Mouse (Mus musculus) forebrain, embryonic 11.5 days (tissue): ENCODE measurements around the gene Mpnd. TPM values are rescaled to one million over a fixed set of nuclear protein-coding genes. Genes with fewer than 3 reads are reported as not detected.

Experiments used
- ATAC-seq: fragments of 200-750 bp; cut with Nextera tagmentation; replicated peaks from 2 replicates; pipeline ENCODE4 v1.8.0; 2017; ENCODE audit warnings: moderate TSS enrichment; ENCODE audit not compliant: low FRiP score
- DNase-seq: peaks from one replicate; pipeline ENCODE4 v3.0.0-alpha.2; 2017; ENCODE audit warnings: low spot score
- H3K27ac ChIP-seq: fragments of 300-500 bp; sonication (generic); 2 replicates; pipeline ENCODE4 v1.5.1; 2014; ENCODE audit warnings: low read depth, low read length
- H3K27me3 ChIP-seq: fragments of 300-500 bp; sonication (generic); 2 replicates; pipeline ENCODE4 v1.6.1; 2014; ENCODE audit warnings: mild to moderate bottlenecking, low read length, mixed read lengths; ENCODE audit not compliant: control insufficient read depth, insufficient read depth
- H3K36me3 ChIP-seq: fragments of 300-500 bp; sonication (generic); 2 replicates; pipeline ENCODE4 v1.6.1; 2014; ENCODE audit warnings: mild to moderate bottlenecking, low read length, moderate library complexity, mixed read lengths; ENCODE audit not compliant: control insufficient read depth, insufficient read depth
- H3K4me1 ChIP-seq: fragments of 300-500 bp; sonication (generic); replicated peaks from 2 replicates; pipeline ENCODE4 v1.6.1; 2014; ENCODE audit warnings: low read length, mixed read lengths; ENCODE audit not compliant: control insufficient read depth, insufficient read depth
- H3K4me2 ChIP-seq: fragments of 300-500 bp; sonication (generic); 2 replicates; pipeline ENCODE4 v1.6.1; 2014; ENCODE audit warnings: low read depth, mild to moderate bottlenecking, low read length, moderate library complexity, mixed read lengths; ENCODE audit not compliant: severe bottlenecking
- H3K4me3 ChIP-seq: fragments of 300-500 bp; sonication (generic); 2 replicates; pipeline ENCODE4 v1.5.1; 2014; ENCODE audit warnings: low read depth, low read length
- H3K9ac ChIP-seq: fragments of 300-500 bp; sonication (generic); 2 replicates; pipeline ENCODE4 v1.6.1; 2014; ENCODE audit warnings: low read length
- H3K9me3 ChIP-seq: fragments of 300-500 bp; sonication (generic); 2 replicates; pipeline ENCODE4 v1.6.1; 2016; ENCODE audit warnings: low read length, mixed read lengths; ENCODE audit not compliant: control insufficient read depth
- WGBS: fragments of 180-500 bp; shearing (Covaris S2); extraction: QIAGEN DNeasy Blood & Tissue Kit; methylation state at CpG from one replicate; pipeline ENCODE4 v1.1.7; 2014; 5-methylcytosine and 5-hydroxymethylcytosine counted together
- polyA plus RNA-seq: library from polyadenylated mRNA; unstranded; fragments of >200 nt; fragmentation: Nextera tagmentation; extraction: Ambion mirVana; gene quantifications from 2 replicates; pipeline ENCODE4 v1.2.1, GENCODE M21; 2014

Mpnd gene
- polyA plus RNA-seq, 1 experiment from 2014 or later: 164 TPM

DNA sequence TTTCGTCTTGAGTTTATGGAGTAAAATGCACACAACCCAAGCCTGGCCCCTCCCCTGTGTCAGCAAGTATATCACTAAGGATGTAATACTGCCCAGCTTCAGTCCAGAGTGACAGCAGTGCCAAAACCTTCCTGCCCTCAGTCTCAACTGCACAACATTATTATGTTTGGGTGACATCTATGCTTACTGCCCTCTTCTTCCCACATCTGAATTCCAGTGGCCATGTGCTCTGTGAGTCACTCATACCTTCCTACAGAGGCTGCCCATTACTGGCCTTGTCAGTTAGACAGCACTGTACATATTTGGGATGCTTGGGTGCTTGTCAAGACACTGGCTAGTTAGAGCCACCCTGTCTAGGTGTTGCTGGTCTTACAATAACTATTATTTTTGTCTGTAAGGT, 20.8 kb downstream of the Mpnd start:
- H3K27ac ChIP-seq: no peak overlapping the region
- WGBS: 81% methylated on average over 1 of the region's 1 CpGs
- H3K9me3 ChIP-seq: no peaks in the 10 kb centered on the region
- H3K27me3 ChIP-seq: no peaks in the 10 kb centered on the region
- H3K36me3 ChIP-seq: no peaks in the 10 kb centered on the region; the same call in 1 of the 2 replicates
- no peak overlapping the region for H3K4me2 ChIP-seq
- H3K4me3 ChIP-seq: no peak overlapping the region
- no peak for ATAC-seq
- H3K4me1 ChIP-seq: no peaks in the 10 kb centered on the region
- H3K9ac ChIP-seq: no peak overlapping the region
- no peak for DNase-seq

DNA sequence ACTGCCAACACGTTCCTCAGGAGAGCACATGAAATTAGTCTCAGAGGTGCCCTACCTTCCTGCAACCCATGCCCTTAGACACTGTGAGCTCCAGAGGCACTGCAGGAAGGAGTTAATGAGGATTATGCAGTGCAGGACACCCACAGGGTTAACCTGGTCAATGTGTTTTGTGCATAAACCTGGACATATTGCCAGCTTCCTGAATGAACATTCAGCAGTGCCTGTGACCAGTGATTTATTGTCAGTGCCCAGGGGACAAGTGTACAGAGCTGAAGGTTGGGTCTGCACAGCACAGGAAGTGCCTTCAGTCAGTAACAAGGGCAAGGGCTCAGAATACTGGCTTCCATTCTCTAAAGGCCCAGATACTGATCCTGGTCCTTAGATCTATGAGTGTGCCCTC, 21.4 kb downstream of the Mpnd start:
- ATAC-seq (no peak), DNase-seq (no peak)
- WGBS: 76% methylated on average over 1 of the region's 1 CpGs
- H3K9ac ChIP-seq: no peak overlapping the region
- no peak overlapping the region for H3K27ac ChIP-seq
- H3K36me3 ChIP-seq: no peaks in the 10 kb centered on the region; the same call in 1 of the 2 replicates
- no peaks in the 10 kb centered on the region for H3K27me3 ChIP-seq
- H3K4me1 ChIP-seq: no peaks in the 10 kb centered on the region
- H3K4me2 ChIP-seq: no peak overlapping the region
- no peaks in the 10 kb centered on the region for H3K9me3 ChIP-seq
- no peak overlapping the region for H3K4me3 ChIP-seq

DNA sequence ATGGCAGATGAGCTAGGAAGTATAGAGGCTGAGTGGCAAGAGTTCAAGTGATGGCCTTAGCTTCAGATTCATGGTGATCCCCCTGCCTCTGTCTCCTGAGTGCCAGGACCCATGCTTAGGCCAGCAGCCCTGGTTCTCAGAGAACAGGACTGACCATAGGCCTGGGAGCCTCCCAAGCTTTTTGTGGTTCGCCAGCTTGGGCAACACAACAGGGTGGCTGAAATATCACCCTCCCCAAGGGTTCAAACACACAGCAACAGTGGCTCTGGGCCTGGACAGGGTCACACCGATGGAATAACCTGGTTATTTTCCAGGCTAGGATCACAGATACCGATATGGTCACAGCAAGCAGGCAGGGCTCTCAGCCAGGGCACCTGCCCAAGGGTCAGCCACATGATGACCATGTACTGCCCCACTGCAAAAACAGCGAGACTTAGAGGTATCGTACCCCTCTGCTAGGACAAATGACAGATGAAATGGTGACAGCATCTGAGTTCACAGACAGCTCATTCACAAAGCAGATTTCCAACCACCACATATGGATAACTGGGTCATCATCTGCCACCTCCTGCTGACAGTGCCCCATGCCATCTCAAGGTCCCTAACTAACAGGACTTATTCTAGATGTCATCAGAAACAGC, 22.4 kb downstream of the Mpnd start:
- 93% methylated on average over 5 of the region's 5 CpGs for WGBS
- DNase-seq (no peak), ATAC-seq (no peak)
- Histone ChIP-seq H3K27me3 (no peaks in the 10 kb centered on the region), H3K4me1 (no peaks in the 10 kb centered on the region), H3K9me3 (no peaks in the 10 kb centered on the region), H3K4me2 (no peak overlapping the region), H3K36me3 (no peaks in the 10 kb centered on the region; the same call in 1 of the 2 replicates), H3K4me3 (no peak overlapping the region), H3K9ac (no peak overlapping the region), H3K27ac (no peak overlapping the region)

DNA sequence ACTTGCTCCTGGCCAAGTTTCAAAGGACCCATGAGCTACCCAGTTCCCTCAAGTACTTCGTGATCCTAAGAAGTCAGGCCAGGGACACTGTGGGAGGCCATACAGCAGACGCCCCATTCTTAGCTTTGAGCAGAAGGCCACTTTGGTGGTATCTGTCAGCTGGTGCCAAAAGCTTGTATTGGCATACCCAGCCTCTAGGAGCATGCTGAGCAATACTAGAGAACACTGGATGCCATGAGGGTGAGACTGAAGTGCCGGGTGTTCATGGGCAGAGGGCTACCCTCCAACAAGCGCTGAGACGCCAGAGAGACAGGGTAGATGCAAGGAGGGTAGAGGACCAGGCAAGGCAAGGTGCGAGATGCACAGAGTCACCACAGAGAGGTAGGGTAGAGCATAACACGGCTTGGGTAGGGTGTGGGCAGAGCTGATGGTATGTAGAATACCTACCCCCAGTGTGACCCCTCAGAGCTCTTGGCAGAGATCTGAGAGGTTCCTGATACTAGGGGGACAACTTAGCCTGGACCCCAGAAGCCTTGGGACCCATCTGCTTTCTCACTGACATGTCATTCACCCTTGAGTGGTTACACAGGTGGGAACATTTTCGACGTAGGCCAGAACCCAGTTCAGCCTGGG, 24.8 kb downstream of the Mpnd start:
- H3K4me3 ChIP-seq: no peak overlapping the region
- H3K4me1 ChIP-seq: peaks cover 3% of the 10 kb centered on the region
- 94% methylated on average over 9 of the region's 9 CpGs for WGBS
- no peaks in the 10 kb centered on the region for H3K9me3 ChIP-seq
- no peak overlapping the region for H3K27ac ChIP-seq
- H3K36me3 ChIP-seq: peaks cover 2% of the 10 kb centered on the region; the same call in 1 of the 2 replicates
- no peak overlapping the region for H3K4me2 ChIP-seq
- H3K9ac ChIP-seq: no peak overlapping the region
- ATAC-seq (no peak), DNase-seq (no peak)
- no peaks in the 10 kb centered on the region for H3K27me3 ChIP-seq

DNA sequence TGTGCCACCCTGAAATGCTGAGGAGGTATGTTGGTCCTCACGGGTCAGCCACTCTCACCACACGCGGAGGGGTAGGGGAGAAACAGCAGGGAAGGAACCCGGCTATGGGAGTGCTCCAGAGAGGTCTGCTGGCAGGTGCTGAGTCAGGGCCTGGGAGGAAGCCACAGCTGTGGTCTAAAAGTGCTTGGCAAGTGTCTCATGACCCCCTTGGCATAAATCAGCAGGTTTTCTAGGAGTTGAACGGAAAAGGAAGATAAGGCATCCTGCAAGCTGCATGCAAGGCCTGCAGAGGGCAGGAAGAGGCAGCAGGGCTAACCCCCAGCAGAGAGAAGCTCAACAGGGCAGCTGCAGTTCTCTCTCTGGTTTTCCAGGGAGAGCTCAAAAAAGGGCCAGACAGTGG, 25.4 kb downstream of the Mpnd start:
- H3K4me1 ChIP-seq: peaks cover 6% of the 10 kb centered on the region
- no peaks in the 10 kb centered on the region for H3K9me3 ChIP-seq
- WGBS: 81% methylated on average over 5 of the region's 5 CpGs
- no peak for DNase-seq
- H3K4me2 ChIP-seq: no peak overlapping the region
- H3K36me3 ChIP-seq: peaks cover 2% of the 10 kb centered on the region; the same call in 1 of the 2 replicates
- no peak overlapping the region for H3K4me3 ChIP-seq
- no peak for ATAC-seq
- no peak overlapping the region for H3K9ac ChIP-seq
- no peaks in the 10 kb centered on the region for H3K27me3 ChIP-seq
- no peak overlapping the region for H3K27ac ChIP-seq

DNA sequence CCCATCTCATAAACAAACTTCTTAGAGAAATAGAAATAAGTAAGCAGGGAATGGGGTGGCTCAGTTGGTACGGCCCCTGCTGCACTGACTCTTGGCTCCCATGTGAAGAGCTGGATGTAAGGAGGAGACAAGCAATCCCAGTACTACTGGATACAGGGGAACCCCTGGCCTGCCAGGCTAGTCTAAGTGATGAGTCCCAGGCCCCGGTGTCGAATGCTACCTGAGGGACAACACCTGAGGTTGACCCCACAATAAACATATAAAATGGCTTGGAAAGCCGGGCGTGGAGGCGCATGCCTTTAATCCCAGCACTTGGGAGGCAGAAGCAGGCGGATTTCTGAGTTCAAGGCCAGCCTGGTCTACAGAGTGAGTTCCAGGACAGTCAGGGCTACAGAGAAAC, 25.9 kb downstream of the Mpnd start:
- ATAC-seq: no peak
- Histone ChIP-seq H3K9ac (no peak overlapping the region), H3K36me3 (peaks cover 2% of the 10 kb centered on the region; the same call in 1 of the 2 replicates), H3K9me3 (no peaks in the 10 kb centered on the region), H3K27me3 (no peaks in the 10 kb centered on the region), H3K4me1 (peaks cover 6% of the 10 kb centered on the region), H3K27ac (no peak overlapping the region), H3K4me2 (no peak overlapping the region), H3K4me3 (no peak overlapping the region)
- DNase-seq: no peak
- WGBS: 88% methylated on average over 7 of the region's 7 CpGs

DNA sequence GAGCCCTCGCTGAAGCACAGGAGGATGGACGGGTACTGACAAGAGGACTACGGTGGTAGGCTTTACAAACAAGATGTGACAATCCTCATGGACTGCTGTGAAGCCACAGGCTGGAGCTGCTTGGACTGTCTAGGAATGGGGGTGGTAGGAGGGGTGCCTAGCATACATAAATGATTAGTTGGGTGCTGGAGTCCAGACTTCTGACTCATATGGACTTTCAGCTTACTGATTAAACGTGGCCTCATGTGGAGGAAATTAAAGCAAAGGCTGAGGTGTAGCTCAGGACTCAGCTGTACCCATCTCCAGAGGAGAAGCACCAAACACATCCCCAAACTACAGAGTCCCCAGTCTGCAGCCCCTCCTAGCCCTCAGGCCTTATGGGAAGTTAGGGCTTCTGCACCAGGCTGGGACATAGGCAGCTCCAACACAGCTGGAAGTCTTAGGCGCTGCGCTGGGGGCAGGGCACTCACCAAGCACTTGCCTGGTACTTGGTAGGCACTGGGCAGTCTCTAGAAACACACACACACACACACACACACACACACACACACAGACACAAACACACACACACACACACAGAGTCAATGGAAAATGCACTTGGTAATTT, 26.7 kb downstream of the Mpnd start:
- Histone ChIP-seq H3K4me3 (no peak overlapping the region), H3K36me3 (peaks cover 2% of the 10 kb centered on the region; the same call in 1 of the 2 replicates), H3K9ac (no peak overlapping the region), H3K4me1 (peaks cover 8% of the 10 kb centered on the region), H3K4me2 (no peak overlapping the region), H3K27ac (no peak overlapping the region), H3K9me3 (no peaks in the 10 kb centered on the region), H3K27me3 (no peaks in the 10 kb centered on the region)
- DNase-seq (no peak), ATAC-seq (no peak)
- WGBS: 81% methylated on average over 6 of the region's 6 CpGs

DNA sequence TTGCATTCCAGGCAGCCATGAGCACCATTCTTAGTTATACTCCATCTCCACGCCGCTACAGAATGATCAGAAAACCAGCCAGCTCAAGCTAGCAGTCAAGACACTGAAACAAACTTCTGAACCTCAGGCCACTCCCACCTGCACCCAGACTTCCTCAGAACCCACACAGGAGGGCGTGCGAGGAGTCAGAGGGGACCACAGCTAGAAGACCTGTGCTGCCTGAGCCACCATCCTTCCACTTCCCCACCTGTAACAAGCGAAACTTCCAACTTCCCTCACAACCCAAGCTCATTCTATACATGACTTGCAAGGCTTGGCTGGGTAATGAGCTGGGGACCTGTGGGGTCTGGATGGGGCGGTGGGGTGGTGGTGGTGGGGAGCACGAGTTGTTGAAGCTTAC, 27.3 kb downstream of the Mpnd start:
- WGBS: 79% methylated on average over 7 of the region's 7 CpGs
- DNase-seq (no peak), ATAC-seq (no peak)
- Histone ChIP-seq H3K9me3 (no peaks in the 10 kb centered on the region), H3K27ac (no peak overlapping the region), H3K4me1 (peaks cover 8% of the 10 kb centered on the region), H3K4me2 (no peak overlapping the region), H3K4me3 (no peak overlapping the region), H3K9ac (no peak overlapping the region), H3K36me3 (peaks cover 2% of the 10 kb centered on the region; the same call in 1 of the 2 replicates), H3K27me3 (no peaks in the 10 kb centered on the region)
